ENCODE assay signal across 14 mouse cellular contexts in the genomic region with DNA sequence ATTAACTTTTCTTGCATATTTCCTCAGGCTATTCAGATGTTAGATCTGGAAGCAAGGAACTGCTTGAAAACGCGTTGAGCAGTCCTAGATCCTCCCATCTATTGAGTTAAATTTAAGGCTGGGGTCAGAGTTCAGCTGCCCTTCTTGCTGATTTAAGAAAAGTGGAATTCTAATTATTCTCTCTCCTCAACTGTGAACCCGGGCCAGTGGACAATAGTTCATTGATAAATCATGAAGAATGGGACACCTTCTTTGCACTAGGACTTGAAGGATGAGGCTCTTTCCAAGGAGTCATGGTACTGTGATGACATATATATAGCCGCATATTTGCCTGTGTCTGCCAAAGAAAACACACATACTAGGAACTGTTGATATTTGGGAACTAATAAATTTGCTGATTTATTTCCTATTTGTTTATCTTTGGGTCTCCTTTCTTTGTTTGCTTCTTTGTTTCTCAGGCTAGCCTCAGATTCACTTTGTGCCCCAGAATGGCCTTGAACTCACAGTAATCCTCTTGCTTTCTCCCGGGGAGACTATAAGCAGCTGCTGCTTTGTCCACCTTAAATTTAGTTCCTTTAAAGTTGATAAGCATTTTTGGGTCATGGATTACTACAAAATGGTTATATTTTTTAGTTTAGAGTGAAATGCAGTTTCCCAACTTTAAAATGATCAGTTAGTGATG.
"Had no signal": no experiment of that assay in that cellular context is flagged by ENCODE, and none has a peak within 500 bp of the region (broad histone marks: within the 10 kb centered on the region; RNA-seq: fewer than 3 reads in every experiment).

No protein-coding gene starts in this region.

- DNase-seq: lung, adult 2 months; lung, postnatal 10 days; right cerebral cortex, adult 18-20 months; right cerebral cortex, postnatal 25 days; thymus, postnatal 4 days had no signal

- H3K9ac ChIP-seq: liver, embryonic 15.5 days; midbrain, embryonic 13.5 days had no signal

- H3K27me3 ChIP-seq: liver, embryonic 15.5 days; midbrain, embryonic 13.5 days had no signal

- H3K4me1 ChIP-seq: limb, embryonic 10.5 days; liver, embryonic 15.5 days; megakaryocyte, embryonic 14.5 days; midbrain, embryonic 13.5 days had no signal

- H3K9me3 ChIP-seq: limb, embryonic 10.5 days; liver, embryonic 15.5 days; megakaryocyte, embryonic 14.5 days; midbrain, embryonic 13.5 days had no signal

- H3K27ac ChIP-seq: left cerebral cortex, adult 2 months; limb, embryonic 10.5 days; liver, embryonic 15.5 days; macrophage; midbrain, embryonic 13.5 days had no signal

- H3K36me3 ChIP-seq: limb, embryonic 10.5 days; liver, embryonic 15.5 days; midbrain, embryonic 13.5 days had no signal

- H3K4me3 ChIP-seq: left cerebral cortex, adult 2 months; limb, embryonic 10.5 days; liver, embryonic 15.5 days; megakaryocyte, embryonic 14.5 days; midbrain, embryonic 13.5 days had no signal

- ATAC-seq: inflammation-experienced regulatory T-cells, adult 6 months; intestine, postnatal 0 days; midbrain, embryonic 13.5 days had no signal

- H3K4me2 ChIP-seq: liver, embryonic 11.5 days; liver, embryonic 15.5 days; midbrain, embryonic 13.5 days had no signal
